Mouse (Mus musculus) heart, embryonic 14.5 days (tissue): Measurements from ENCODE around the gene Sdk2. TPM values are rescaled to one million over a fixed set of nuclear protein-coding genes. Genes with fewer than 3 reads are reported as not detected.

Experiments
- ATAC-seq: fragments of 200-750 bp; cut with Nextera tagmentation; 2 replicates; pipeline ENCODE4 v1.8.0; 2017; ENCODE audit warnings: low read depth, moderate TSS enrichment; ENCODE audit not compliant: insufficient number of reproducible peaks, insufficient read depth, low FRiP score
- H3K27ac ChIP-seq, 2 experiments: fragments of 200-500 bp in 1 of 2; fragments of 300-500 bp in 1 of 2; sonication (generic) in 1 of 2; replicated peaks in 1 of 2; 2 replicates each; pipeline ENCODE4 v1.5.1; 2012 to 2014; ENCODE audit warnings: low read depth in 2 of 2, low read length in 2 of 2, control low read depth in 1 of 2, mild to moderate bottlenecking in 1 of 2, mixed read lengths in 1 of 2; ENCODE audit not compliant: control insufficient read depth in 1 of 2, insufficient read depth in 1 of 2
- H3K27me3 ChIP-seq: fragments of 300-500 bp; sonication (generic); 2 replicates; pipeline ENCODE4 v1.6.1; 2014; ENCODE audit warnings: mild to moderate bottlenecking, low read length, control low read depth; ENCODE audit not compliant: control insufficient read depth, insufficient read depth
- H3K36me3 ChIP-seq: fragments of 300-500 bp; sonication (generic); 2 replicates; pipeline ENCODE4 v1.6.1; 2014; ENCODE audit warnings: mild to moderate bottlenecking, control low read depth, low read length, mixed read lengths; ENCODE audit not compliant: control insufficient read depth, insufficient read depth
- H3K4me1 ChIP-seq, 2 experiments: fragments of 200-500 bp in 1 of 2; fragments of 300-500 bp in 1 of 2; sonication (generic) in 1 of 2; 2 replicates each; pipeline ENCODE4 v1.6.1; 2012 to 2014; ENCODE audit warnings: low read length in 2 of 2, control low read depth in 1 of 2, mixed read lengths in 1 of 2; ENCODE audit not compliant: control insufficient read depth in 2 of 2, insufficient read depth in 2 of 2
- H3K4me2 ChIP-seq: fragments of 300-500 bp; sonication (generic); 2 replicates; pipeline ENCODE4 v1.6.1; 2014; ENCODE audit warnings: mild to moderate bottlenecking, low read length
- H3K4me3 ChIP-seq, 2 experiments: fragments of 200-500 bp in 1 of 2; fragments of 300-500 bp in 1 of 2; sonication (generic) in 1 of 2; 2 replicates each; pipeline ENCODE4 v1.5.1; 2012 to 2014; ENCODE audit warnings: low read length in 2 of 2, mild to moderate bottlenecking in 2 of 2, control low read depth in 1 of 2, low read depth in 1 of 2, moderate library complexity in 1 of 2; ENCODE audit not compliant: control insufficient read depth in 1 of 2, insufficient read depth in 1 of 2
- H3K9ac ChIP-seq: fragments of 300-500 bp; sonication (generic); 2 replicates; pipeline ENCODE4 v1.6.1; 2014; ENCODE audit warnings: mild to moderate bottlenecking, low read length
- H3K9me3 ChIP-seq: fragments of 300-500 bp; sonication (generic); 2 replicates; pipeline ENCODE4 v1.6.1; 2016; ENCODE audit warnings: low read length, control low read depth; ENCODE audit not compliant: control insufficient read depth
- WGBS: fragments of 180-500 bp; shearing (Covaris S2); extraction: QIAGEN DNeasy Blood & Tissue Kit; methylation state at CpG from one replicate; pipeline ENCODE4 v1.1.7; 2014; 5-methylcytosine and 5-hydroxymethylcytosine counted together
- polyA plus RNA-seq: library from polyadenylated mRNA; unstranded; fragments of >200 nt; fragmentation: Nextera tagmentation; extraction: Ambion mirVana; gene quantifications from 2 replicates; pipeline ENCODE4 v1.2.1, GENCODE M21; 2014

Gene Sdk2
- polyA plus RNA-seq, 1 experiment from 2014 or later, result 2.4 TPM

DNA sequence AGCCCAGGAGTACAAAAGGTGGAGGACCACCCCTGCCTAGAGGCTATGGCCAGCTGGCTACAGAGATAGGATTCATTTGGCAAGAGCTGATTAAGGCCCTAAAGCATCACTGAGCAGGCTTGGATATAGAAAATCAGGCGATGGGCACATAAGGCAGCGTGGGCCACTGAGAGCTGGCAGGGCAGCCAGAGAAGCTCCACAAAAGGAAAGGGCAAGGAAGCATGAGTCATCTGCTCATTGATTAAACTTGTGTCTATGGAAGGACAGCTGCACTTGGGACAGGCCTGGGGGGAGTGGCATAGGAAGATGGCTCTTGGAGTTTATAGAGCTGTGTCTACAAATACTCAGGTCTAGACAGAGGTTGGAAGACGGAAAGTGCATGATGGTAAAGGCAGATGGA, 104.1 kb downstream of the Sdk2 start:
- H3K9me3 ChIP-seq, result peaks cover 47% of the 10 kb centered on the region
- WGBS, result 93% methylated on average over 3 of the region's 3 CpGs
- no peak overlapping the region for H3K9ac ChIP-seq
- H3K4me1 ChIP-seq, result peaks cover 4% of the 10 kb centered on the region in 2 experiments; a peak in 1 of 4 replicates
- no peak overlapping the region for H3K4me3 ChIP-seq
- H3K27me3 ChIP-seq, result no peaks in the 10 kb centered on the region
- H3K4me2 ChIP-seq, result no peak overlapping the region
- no peak for ATAC-seq
- no peak overlapping the region for H3K27ac ChIP-seq
- H3K36me3 ChIP-seq, result no peaks in the 10 kb centered on the region

DNA sequence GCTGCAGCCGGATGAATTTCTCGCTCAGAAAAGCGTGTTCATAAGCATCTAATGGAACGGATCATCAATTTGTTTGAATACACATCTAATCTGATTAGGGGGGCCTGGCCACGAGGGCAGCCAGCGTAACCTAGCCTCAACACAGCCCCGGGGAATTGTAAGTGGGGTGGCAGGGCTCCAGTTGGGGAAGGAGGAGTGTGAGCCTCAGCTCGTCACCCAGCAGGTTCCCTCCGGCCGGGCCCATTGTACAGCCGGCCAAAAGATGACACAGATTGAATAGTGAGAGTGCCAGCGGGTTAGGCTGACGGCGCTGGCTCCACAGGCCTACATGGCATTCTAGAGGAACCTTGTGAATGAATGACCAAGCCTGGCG, 115.2 kb downstream of the Sdk2 start:
- 85% methylated on average over 15 of the region's 15 CpGs for WGBS
- no peaks in the 10 kb centered on the region for H3K27me3 ChIP-seq
- no peak overlapping the region for H3K4me3 ChIP-seq
- H3K9me3 ChIP-seq, result no peaks in the 10 kb centered on the region
- H3K4me1 ChIP-seq, result no peaks in the 10 kb centered on the region; a peak in 1 of 4 replicates
- no peaks in the 10 kb centered on the region for H3K36me3 ChIP-seq
- H3K27ac ChIP-seq, result no peak overlapping the region
- no peak for ATAC-seq
- H3K4me2 ChIP-seq, result no peak overlapping the region
- no peak overlapping the region for H3K9ac ChIP-seq

DNA sequence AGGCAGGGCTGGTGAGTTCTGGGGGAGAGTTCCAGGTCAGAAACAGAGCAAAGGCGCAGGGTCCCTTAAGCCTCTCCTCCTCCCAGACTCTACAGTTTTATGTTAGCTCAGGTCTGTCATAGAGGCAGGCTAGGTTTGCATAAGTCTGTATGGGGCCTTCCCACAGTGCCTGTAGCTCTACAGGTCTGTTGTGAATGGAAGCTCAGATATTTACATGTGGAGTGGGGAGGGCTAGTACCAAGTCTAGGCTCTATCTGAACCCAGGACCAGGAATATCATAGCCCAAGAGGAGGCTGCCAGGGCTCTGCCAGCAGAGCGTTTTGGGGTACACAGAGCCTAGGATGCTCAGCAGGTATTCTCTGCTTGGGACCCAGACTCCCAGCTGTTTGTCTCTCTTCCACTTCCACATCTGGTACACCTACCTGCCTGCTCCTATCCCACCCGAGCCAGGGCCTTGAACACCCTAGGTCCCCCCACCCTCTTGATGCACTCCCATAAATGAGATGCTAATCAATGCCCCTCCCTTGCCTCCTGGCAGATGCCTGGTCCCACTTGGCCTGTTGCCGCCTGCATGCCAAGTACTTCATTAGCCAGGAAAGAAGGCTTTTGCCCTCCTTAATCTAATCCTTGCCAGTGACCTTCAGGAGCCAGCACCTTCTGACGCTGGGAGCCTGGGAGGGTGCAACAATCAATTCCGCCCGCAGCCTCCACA, 115.8 kb downstream of the Sdk2 start:
- H3K4me1 ChIP-seq, result no peaks in the 10 kb centered on the region; a peak in 1 of 4 replicates
- no peak overlapping the region for H3K4me2 ChIP-seq
- no peaks in the 10 kb centered on the region for H3K27me3 ChIP-seq
- H3K9me3 ChIP-seq, result no peaks in the 10 kb centered on the region
- no peak for ATAC-seq
- H3K36me3 ChIP-seq, result no peaks in the 10 kb centered on the region
- H3K4me3 ChIP-seq, result no peak overlapping the region
- no peak overlapping the region for H3K9ac ChIP-seq
- WGBS, result 77% methylated on average over 7 of the region's 7 CpGs
- no peak overlapping the region for H3K27ac ChIP-seq

DNA sequence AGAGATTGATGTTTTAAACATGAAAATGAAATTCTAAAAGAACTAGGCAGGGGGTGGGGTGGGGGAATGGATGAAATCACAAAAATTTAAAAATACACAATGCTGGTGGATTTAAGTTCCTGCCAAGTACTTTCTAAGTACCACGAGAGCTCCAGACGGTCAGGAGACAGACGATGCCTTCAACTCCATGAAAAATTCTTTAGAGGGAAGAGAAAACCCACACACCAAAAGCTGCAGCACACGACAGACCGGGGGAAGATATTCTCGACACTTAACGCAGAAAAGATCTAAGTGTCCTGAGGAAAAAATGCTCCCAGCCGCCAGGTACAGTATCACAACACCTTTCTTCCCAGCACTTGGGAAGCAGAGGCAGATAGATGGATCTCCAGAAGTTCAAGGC, 118.2 kb downstream of the Sdk2 start:
- Histone ChIP-seq H3K4me3 (no peak overlapping the region), H3K27ac (no peak overlapping the region), H3K4me2 (no peak overlapping the region), H3K27me3 (no peaks in the 10 kb centered on the region), H3K4me1 (no peaks in the 10 kb centered on the region; a peak in 1 of 4 replicates), H3K9ac (no peak overlapping the region), H3K36me3 (no peaks in the 10 kb centered on the region), H3K9me3 (no peaks in the 10 kb centered on the region)
- ATAC-seq, result no peak
- 82% methylated on average over 8 of the region's 8 CpGs for WGBS

DNA sequence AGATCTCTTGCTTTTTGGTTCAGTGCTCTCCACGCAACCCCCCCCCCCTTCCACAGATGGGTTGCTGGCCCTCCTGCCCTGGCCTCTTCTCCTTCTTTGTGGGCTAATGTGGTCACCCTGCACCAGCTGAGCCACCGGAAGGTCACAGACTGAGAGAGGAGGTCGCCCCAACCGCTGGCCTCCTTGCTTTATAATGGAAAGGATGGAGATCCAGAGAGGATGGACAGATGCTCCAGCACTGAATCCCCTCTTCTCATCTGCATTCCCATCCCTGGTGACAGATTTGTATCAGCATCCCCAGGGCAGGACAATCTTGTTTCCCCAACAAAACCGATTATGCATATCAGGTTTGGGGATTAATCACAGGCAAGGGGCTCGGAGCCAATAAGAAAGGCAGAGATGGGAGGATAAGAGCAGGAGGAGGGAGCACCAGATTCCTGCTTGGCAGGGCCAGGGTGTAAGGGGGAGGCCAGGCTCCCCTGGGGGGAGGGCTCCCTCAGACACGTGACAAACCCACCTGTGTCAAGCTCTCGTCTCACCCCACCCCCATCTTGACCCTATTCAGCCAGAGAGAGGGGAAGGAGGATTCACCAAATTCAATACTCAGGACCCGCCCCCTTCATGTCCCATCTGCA, 124.6 kb downstream of the Sdk2 start:
- H3K4me1 ChIP-seq, result no peaks in the 10 kb centered on the region
- H3K4me3 ChIP-seq, result no peak overlapping the region
- ATAC-seq, result no peak
- H3K9me3 ChIP-seq, result no peaks in the 10 kb centered on the region
- 63% methylated on average over 9 of the region's 9 CpGs for WGBS
- no peaks in the 10 kb centered on the region for H3K27me3 ChIP-seq
- H3K4me2 ChIP-seq, result no peak overlapping the region
- no peak overlapping the region for H3K27ac ChIP-seq
- H3K36me3 ChIP-seq, result no peaks in the 10 kb centered on the region
- no peak overlapping the region for H3K9ac ChIP-seq

DNA sequence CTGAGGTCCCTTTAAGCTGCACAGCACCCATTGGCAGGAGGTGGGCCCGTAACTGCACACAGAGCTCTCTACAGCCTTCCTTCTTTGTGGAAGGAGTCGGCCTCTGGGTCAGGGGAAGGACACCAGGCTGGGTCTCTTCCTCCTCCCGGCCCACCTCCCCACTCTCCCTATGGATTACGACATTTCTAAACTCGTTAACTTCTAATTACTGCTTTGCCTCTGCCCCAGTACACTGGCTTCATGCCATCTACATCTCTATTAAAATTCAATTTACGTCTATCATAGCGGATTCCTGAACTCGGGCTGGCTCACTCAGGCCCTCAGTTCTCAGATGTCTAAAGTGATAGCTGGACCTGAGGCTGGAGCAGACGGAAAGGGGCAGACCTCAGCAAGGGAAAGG, 133.2 kb downstream of the Sdk2 start:
- no peaks in the 10 kb centered on the region for H3K9me3 ChIP-seq

DNA sequence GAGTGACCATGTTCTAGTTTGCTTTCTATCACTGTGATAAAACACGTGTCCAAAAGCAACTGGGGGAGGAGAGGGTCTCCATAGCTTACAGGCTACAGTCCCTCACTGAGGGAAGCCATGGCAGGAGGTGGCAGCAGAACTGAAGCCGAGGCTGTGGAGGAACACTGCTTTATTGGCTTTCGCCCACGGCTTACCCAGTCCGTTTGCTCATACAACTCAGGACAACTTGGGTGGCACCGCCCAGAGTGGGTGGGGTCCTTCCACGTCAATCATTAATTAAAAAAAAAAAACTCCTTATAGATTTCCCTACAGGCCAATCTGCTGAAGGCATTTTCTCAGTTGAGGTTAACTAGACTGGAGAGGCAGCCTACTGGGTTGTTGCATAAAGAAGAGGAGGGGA, 133.9 kb downstream of the Sdk2 start:
- H3K36me3 ChIP-seq, result no peaks in the 10 kb centered on the region
- H3K4me1 ChIP-seq, result peaks cover 1 to 2% of the 10 kb centered on the region in 2 experiments; a peak in 1 of 4 replicates
- WGBS, result 80% methylated on average over 7 of the region's 7 CpGs
- H3K9me3 ChIP-seq, result no peaks in the 10 kb centered on the region
- no peak overlapping the region for H3K4me3 ChIP-seq
- no peak overlapping the region for H3K4me2 ChIP-seq
- no peak overlapping the region for H3K27ac ChIP-seq
- no peaks in the 10 kb centered on the region for H3K27me3 ChIP-seq
- no peak for ATAC-seq
- no peak overlapping the region for H3K9ac ChIP-seq

More for the DNA sequence above, 133.2 kb downstream of the Sdk2 start:
- Histone ChIP-seq H3K27me3 (no peaks in the 10 kb centered on the region), H3K4me1 (no peaks in the 10 kb centered on the region), H3K27ac (no peak overlapping the region), H3K36me3 (no peaks in the 10 kb centered on the region), H3K4me3 (no peak overlapping the region), H3K9ac (no peak overlapping the region), H3K4me2 (no peak overlapping the region)
- ATAC-seq, result no peak
- 77% methylated on average over 9 of the region's 9 CpGs for WGBS
